Mouse (Mus musculus) thymus, postnatal 10 days (tissue): Measurements from ENCODE around the gene Vars2.
A peak's percentile ranks its signal among the peaks of the same experiment; 100 is the strongest.

ENCODE experiments used
- DNase-seq, 2 experiments: peaks; one replicate each; pipeline ENCODE4 v3.0.0; 2021; ENCODE audit warnings: low spot score in 2 of 2

The Vars2 gene

GRCm38 (mm10) chr17:35692368-35692767 is 25.0 kb upstream of the Vars2 start:
- no peak for DNase-seq

GRCm38 (mm10) chr17:35691811-35692210 is 24.4 kb upstream of the Vars2 start:
- DNase-seq, result no peak

DNA sequence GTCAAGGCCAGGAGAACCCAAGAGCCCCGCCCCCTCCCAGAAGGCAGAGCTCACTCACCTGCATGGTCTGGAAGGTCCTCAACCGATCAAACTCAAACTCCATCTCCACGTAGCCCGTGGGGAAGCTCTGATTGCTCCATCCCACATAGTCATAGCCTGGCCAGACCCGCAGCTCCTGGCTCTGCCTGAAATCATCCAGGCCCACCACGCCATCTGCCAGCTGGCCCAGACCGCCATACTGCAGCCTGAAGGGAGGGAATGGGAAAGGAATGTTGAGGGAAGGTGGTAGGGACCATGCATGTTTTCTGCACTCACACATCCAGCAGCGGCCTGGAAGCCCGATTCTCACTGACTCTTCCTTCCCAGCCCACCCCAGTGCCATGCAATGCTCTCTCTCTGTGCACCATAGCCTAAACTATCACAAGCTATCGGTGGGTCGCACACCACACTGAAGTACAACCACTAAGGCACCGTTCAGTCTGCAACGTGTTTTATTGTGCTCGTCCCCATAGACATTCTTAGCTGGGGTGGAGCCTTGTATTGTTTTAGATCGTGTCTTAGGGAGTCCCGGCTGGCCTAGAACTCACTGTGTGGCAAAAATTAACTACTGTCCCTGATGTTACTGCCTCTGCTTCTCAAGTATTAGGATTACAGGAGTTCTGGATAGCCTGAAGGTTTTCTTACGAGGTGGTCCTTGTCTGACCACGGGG is 22.7 kb upstream of the Vars2 start:
- no peak for DNase-seq

DNA sequence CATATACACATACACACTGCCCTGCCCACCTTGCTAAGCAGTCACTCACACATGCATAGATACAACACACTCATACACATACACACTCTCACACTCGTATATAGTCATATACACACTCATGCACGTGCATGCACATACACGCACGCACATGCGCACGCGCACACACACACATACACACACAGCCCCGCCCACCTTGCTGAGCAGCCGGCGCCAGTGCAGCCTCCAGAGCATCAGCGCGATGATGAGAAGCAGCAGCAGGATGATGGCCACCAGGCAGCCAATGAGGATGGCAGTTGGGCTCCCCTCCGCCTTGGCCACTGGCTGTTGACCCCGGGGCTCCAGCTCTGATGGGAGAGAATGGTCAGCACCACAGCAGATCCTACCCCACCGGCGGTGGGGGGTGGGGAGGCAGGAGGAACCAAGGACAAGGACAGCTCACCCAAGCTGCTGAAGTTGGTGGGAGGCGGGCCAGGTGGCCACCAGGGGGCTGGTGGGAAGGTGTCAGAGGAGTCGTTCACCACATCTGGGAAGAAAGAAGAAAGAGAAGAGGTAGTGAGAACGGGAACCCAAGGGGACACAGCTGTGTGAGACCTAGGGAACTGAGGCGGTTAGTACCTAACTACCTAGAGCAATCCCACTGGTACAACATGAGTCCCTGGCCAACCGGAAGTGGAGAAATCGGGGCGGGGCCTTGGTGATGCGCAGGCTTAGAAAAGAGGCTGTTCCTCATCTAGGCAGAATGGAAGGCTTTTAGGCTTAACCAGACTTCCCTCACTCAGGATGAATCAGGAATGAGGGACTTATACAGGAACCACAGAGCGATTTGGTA is 21.2 kb upstream of the Vars2 start:
- peak in 1 of 2 experiments; percentile 64 for DNase-seq

- DNase-seq, result no peak
Measured at GRCm38 (mm10) chr17:35685061-35685460, 17.7 kb upstream of the Vars2 start.

DNA sequence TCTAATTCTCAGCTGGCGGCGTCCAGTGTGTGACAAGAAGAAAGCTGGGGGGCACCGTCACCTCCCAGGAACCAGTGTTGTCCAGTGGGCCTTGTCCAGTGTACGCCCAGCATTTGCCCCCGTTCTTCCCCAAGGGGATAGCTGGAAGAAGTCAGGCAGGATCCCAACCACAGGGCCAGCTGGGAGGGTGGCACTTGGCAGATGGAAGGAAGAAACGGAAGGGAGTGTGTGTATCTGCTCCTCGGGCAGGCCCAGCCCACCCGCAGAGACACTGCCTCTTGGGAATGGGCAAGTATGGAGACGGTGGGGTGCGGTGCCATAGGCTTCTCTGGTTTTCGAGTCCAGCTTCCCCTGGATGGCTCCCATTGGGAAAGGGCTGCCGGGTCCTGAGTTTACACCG is 14.6 kb upstream of the Vars2 start:
- DNase-seq, result no peak

DNA sequence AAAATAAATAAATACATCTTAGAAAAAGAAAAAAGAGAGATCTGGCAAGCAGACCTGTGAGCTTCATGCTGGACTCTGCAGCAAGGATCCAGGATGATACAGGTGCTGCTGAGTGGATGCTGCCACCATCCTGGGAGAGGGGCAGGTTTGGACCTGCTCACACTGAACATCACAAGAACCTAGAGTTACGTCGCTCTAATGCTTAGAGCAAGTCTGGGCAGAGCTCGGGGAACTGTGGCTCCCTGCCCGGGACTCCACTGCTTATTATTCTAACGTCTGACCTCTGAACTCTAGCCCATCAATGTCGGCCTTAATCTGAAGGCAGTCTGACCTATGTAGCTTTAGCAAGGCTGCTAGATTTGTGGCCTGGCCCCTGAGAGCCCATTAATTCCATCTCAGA is 13.2 kb upstream of the Vars2 start:
- DNase-seq, result no peak

GRCm38 (mm10) chr17:35673416-35674035 is 6.1 kb upstream of the Vars2 start, which contains the start of gene Gtf2h4:
Gene Gtf2h4 (minus strand): TSS chr17:35673739.
- peak; percentile 92 to 93 for DNase-seq

DNA sequence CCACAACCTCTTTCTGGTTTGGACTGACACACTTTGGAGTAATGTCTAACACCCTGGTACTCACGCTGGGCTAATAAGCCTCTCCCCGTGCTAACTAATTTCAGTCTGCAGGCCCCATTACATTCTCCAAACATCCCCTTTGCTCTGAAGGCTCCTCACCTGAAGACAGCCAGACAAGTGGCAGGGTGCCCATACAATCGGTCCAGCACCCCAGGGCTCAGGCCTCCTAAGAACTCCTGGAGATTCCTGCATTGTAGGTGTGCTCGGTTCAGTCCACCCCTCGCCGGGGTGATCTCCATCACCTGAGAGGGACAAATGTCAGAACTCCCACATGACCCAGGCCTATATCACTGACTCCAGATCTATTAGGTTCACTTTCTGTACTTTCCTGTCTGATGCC is 5.1 kb upstream of the Vars2 start:
- DNase-seq, result peak in 1 of 2 experiments; percentile 25

- DNase-seq, result peak; percentile 80 to 89
Measured at GRCm38 (mm10) chr17:35671846-35672245, 4.5 kb upstream of the Vars2 start.

- DNase-seq, result peak; percentile 60 to 72
Measured at GRCm38 (mm10) chr17:35669731-35670130, 2.3 kb upstream of the Vars2 start.

GRCm38 (mm10) chr17:35666851-35667256 is 538 bp downstream of the Vars2 start:
- peak; percentile 42 to 48 for DNase-seq

DNA sequence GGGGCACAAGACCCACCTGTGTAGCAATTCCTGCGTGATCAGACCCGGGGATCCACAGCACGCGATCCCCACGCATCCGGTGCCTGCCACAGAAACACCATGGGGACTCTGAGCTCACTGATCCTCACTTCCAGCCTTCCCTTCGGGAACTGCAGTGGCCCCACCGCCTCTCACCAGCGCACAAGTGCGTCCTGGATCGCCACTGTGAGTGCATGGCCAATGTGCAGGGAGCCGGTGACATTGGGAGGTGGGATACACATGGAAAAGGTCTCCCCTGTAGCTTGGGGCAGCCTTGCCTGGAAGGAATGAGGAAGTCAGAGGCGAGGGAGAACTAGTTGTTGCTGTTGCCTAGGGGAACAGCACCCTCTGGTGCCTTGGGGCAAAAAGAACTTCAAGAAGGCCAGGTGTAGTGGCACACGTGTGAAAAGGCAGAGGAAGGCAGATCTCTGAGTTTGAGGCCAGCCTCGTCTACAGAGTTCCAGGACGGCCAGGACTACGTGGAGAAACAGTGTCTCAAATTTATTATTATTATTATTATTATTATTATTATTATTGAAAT is 1.4 kb downstream of the Vars2 start:
- peak; percentile 50 to 56 for DNase-seq

DNA sequence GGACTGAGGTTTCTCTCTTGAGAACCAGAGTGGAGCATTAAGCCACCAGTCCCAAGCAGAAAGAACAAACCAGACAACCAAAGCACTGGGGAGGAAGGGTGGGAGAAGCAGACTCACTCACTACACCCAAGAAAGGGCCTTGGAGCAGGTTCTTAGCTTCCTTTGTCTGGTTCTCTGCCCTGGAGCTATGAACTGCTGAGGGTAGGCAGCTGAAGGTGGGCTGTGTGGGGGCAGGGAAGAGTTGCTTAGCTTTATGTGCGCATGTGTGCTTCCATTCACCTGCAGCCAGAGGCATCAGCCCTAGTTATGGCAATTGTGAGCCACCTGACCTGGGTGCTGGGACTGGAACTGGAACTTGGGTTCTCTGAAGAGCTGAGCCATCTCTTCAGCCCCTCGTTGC is 14.3 kb downstream of the Vars2 start:
- no peak for DNase-seq

DNA sequence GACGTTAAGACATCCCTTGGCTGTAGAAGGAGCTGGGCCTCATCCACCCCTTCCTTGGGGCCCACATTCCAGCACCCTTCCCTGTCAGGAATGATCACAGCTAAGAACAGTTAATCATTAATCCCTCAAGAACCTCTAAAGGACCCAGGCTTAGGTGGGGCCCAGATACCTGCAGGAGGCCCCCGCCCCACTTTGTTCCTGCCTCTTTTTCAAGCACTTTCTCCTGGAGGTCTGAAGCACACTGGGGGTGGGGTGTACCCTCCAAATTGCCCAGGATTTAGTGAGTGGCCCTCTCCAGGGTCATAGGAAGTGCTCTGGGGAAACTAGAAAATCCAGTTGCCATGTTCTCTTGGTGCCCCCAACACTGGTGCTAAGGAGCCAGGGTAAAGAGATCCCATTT is 18.0 kb downstream of the Vars2 start:
- no peak for DNase-seq

DNA sequence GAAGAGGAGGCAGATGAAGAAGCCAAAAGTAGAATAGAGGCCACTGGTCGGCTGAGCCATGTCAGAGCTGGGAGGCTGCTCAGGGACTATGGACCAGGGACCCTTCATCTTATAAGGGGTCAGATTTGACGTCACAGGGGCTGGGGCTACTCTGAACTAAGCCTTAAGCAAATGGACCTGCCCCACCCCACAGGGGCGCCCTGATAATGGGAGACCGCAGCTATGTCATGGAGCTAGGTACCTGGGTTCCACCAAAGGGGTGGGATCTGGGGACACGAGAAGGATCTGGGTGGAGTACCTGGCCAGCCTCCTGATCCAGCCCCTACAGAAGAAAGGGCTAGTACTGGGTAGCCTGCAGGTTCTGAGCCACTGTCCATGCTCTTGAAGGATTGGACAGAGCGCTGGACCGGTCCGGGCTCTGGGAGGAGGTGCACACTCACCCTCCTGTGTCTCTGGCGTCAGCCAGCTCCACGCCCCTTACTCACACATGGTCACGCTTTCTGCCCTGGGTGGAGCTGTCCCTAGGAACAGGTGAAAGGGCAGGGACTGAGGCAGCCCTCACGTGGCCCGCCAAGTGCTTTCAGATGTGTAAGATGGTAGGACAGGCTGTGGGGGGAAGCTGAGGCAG is 23.7 kb downstream of the Vars2 start, which contains the start of gene Mucl3:
Mucl3 (minus strand) TSS at position 87 of the 628 bp plus-strand sequence.
- DNase-seq, result no peak

GRCm38 (mm10) chr17:35639352-35639751 is 28.0 kb downstream of the Vars2 start:
- DNase-seq, result no peak

- peak; percentile 64 to 65 for DNase-seq
Measured at GRCm38 (mm10) chr17:35638475-35639190, 28.8 kb downstream of the Vars2 start.

DNA sequence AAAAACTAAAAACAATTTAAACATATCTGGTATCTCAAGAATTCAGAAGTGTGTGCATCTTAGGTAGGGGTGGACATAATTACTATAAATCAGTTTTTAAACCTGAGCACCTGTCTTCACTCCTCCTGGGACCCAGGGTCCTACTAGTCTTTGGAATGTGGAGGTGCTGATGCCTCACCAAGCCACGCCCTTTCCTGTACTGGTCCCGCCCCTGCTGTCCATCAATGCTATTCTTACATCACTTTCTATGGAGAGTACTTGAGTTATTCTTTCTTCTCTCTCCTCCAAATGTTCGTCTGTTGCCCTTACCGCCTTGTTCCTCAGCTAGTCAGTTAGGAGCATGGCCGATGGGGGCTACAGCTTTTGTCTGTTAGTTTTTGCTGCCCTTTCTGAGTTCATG is 31.0 kb downstream of the Vars2 start:
- DNase-seq, result no peak

DNA sequence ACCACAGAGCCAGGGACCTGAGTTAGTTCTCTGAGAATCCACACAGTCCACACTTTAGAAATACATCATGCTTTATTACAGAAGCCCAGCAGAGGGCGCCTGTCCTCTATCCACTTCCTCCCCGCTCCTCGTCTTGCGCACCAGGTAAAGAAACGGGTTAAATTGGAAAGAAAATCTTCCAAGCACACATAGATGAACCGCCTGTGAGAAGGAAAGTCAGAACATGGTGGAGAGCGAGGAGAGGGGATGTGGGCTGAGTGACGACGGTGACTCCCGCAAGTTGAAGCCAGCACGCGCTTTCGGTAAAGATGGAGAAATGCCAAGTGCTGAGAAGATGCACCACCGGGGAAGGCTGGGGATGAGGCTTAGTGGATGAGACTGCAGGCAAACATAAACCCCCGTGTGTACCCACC is 31.7 kb downstream of the Vars2 start:
- peak; percentile 40 to 74 for DNase-seq

- no peak for DNase-seq
Measured at GRCm38 (mm10) chr17:35635202-35635601, 32.2 kb downstream of the Vars2 start.
